Mouse (Mus musculus) limb, embryonic 10.5 days (tissue): ENCODE data around the gene Ptpn5. TPM values are rescaled to one million over a fixed set of nuclear protein-coding genes. Genes with fewer than 3 reads are reported as not detected.

ENCODE experiments used
- DNase-seq: peaks from one replicate; pipeline ENCODE4 v3.0.0-alpha.2; 2017; ENCODE audit warnings: low spot score
- H3K27ac ChIP-seq: fragments of 300-500 bp; sonication (generic); 2 replicates; pipeline ENCODE4 v1.5.1; 2016; ENCODE audit warnings: mild to moderate bottlenecking
- H3K27me3 ChIP-seq: fragments of 300-500 bp; sonication (generic); 2 replicates; pipeline ENCODE4 v1.6.1; 2016; ENCODE audit warnings: low read depth, mild to moderate bottlenecking; ENCODE audit not compliant: poor library complexity, severe bottlenecking
- H3K36me3 ChIP-seq: fragments of 300-500 bp; sonication (generic); 2 replicates; pipeline ENCODE4 v1.6.1; 2016; ENCODE audit warnings: mild to moderate bottlenecking, moderate library complexity
- H3K4me1 ChIP-seq: fragments of 300-500 bp; sonication (generic); 2 replicates; pipeline ENCODE4 v1.6.1; 2016
- H3K4me3 ChIP-seq: fragments of 300-500 bp; sonication (generic); 2 replicates; pipeline ENCODE4 v1.5.1; 2016; ENCODE audit warnings: mild to moderate bottlenecking, moderate library complexity
- H3K9me3 ChIP-seq: fragments of 300-500 bp; sonication (generic); replicated peaks from 2 replicates; pipeline ENCODE4 v1.6.1; 2016; ENCODE audit warnings: mild to moderate bottlenecking
- WGBS: fragments of 180-500 bp; shearing (Covaris S2); methylation state at CpG from one replicate; pipeline ENCODE4 v1.1.7; 2016; 5-methylcytosine and 5-hydroxymethylcytosine counted together
- polyA plus RNA-seq: library from polyadenylated mRNA; unstranded; fragments of >200 nt; fragmentation: Nextera tagmentation; extraction: Ambion mirVana; gene quantifications from 2 replicates; pipeline ENCODE4 v1.2.1, GENCODE M21; 2016

The Ptpn5 gene
- polyA plus RNA-seq, 1 experiment from 2014 or later: 0.30 TPM

DNA sequence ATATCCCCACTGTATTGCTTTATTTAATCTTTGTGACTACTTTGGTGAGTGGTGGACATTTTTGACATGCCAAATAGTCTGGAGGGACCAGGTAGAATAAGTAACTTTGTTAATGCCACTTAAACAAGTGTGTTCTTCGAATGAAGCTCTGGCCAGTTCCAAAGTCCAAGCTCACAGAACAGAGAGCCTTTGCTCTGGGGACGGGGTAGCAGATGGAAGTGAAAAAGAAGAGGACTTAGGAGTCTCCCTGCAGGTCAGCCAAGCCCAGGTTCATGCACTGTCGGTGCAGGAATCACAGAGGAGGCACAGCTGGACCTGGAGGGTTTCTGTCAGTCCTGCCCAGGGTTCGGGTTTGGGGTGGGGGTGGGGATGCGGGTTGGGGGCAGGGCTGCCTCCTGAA lies 1.1 kb upstream of the Ptpn5 start:
- no peak for DNase-seq
- peaks cover 18% of the 10 kb centered on the region for H3K4me1 ChIP-seq
- peaks cover 65% of the 10 kb centered on the region for H3K27me3 ChIP-seq
- no peaks in the 10 kb centered on the region for H3K9me3 ChIP-seq
- no peaks in the 10 kb centered on the region for H3K36me3 ChIP-seq
- no peak overlapping the region for H3K4me3 ChIP-seq
- H3K27ac ChIP-seq: no peak overlapping the region
- 48% methylated on average over 5 of the region's 5 CpGs for WGBS

DNA sequence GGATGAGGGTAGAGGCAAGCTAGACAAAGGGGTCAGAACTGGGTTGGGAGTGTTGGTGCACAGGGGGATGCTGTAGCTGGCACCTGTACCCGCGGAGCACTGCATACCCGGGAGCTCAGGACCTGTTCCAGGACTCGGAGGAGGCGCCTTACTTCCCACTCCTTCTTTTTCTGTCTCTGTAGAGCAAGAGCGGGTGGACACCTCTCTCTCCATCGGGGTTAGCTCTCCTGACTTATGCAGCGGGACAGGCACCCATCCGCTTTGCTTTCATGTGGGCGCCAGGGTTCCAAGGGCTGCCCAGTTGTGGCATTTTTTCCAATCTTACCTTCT lies 588 bp downstream of the Ptpn5 start:
- Histone ChIP-seq H3K36me3 (no peaks in the 10 kb centered on the region), H3K4me1 (peaks cover 18% of the 10 kb centered on the region), H3K27me3 (peaks cover 73% of the 10 kb centered on the region), H3K27ac (no peak overlapping the region), H3K4me3 (peak overlapping the region; percentile 66), H3K9me3 (no peaks in the 10 kb centered on the region)
- WGBS: 2% methylated on average over 10 of the region's 10 CpGs
- no peak for DNase-seq

DNA sequence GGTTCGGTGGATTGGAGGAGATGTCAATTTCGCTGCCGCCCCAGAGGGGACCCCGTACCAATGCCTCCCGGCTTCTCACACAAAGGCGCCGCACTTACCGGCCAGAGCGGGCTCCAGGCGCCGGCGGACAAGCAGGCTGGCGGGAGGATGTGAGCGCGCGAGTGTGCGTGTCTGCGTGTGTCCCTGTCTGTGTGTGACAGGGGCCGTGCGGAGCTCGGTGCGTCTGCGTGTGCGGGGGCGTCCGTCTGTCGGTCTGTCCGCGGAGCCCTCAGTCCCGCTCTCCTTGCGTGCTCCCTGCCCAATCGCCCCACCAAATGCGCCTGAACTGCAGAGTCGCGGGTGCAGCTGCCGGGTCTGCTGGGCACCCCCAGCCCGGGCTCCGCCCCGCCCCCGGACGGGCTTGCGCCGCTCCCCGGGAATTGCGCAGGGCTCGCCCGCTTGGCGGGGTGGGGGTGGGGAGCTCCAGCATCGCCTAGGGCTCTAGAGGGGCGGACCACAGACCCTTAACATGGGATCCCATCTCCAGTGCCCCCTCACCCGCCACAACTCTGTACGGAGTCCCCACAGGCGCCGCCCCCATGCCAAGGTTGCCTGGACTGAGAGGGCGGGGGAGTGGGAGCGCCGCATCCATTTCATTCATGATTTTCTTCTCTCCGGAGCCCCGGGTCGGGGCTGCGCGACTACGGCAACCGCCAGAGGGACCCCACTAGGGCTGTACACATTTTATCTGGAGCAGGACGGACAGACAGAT lies 1.1 kb downstream of the Ptpn5 start:
- under 1% methylated on average over 58 of the region's 65 CpGs for WGBS
- peaks cover 73% of the 10 kb centered on the region for H3K27me3 ChIP-seq
- no peaks in the 10 kb centered on the region for H3K36me3 ChIP-seq
- peak overlapping the region; percentile 75 for H3K27ac ChIP-seq
- H3K4me1 ChIP-seq: peaks cover 18% of the 10 kb centered on the region
- H3K9me3 ChIP-seq: no peaks in the 10 kb centered on the region
- DNase-seq: peak; percentile 57
- H3K4me3 ChIP-seq: peak overlapping the region; percentile 66

DNA sequence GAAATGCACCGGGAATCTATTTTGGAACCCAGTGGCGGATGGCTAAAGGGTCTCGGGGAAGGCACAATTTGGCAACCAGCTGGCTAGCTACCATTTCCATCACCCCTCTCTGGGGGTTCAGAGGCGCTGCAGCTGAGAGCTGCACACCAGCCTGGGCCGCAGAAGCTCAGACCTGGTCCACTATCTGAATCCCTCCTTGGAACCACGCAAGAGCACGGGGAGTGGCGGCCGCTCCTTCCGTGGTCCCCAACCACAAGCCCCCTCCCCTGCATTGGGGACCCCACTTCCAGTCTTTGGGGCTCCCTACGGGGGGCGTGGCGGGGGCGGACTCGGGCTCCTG lies 1.7 kb downstream of the Ptpn5 start:
- no peak for DNase-seq
- no peaks in the 10 kb centered on the region for H3K36me3 ChIP-seq
- H3K4me3 ChIP-seq: peak overlapping the region; percentile 66
- H3K4me1 ChIP-seq: peaks cover 18% of the 10 kb centered on the region
- WGBS: 2% methylated on average over 11 of the region's 15 CpGs
- H3K9me3 ChIP-seq: no peaks in the 10 kb centered on the region
- H3K27me3 ChIP-seq: peaks cover 73% of the 10 kb centered on the region
- H3K27ac ChIP-seq: no peak overlapping the region

DNA sequence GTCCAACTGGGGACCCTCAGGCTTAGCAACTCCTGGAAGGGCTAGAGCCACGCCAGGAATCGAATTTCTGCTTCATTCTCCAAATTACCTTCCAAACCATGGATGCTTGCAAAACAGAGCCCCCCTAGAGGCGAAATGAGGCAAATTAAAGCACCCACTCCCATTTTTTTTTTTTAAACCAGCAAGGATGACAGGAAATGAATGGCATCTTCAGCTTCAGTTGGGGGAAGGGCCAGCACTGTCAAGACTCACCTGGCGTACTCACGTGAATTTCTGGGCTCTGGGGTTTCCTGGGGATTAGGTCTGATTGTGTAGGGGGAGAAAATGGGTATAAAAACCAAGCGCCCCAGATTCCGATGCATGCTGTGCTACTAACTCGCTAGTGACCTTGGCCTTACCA lies 2.2 kb downstream of the Ptpn5 start:
- Histone ChIP-seq H3K4me3 (no peak overlapping the region), H3K4me1 (peaks cover 18% of the 10 kb centered on the region), H3K27me3 (peaks cover 72% of the 10 kb centered on the region), H3K36me3 (no peaks in the 10 kb centered on the region), H3K9me3 (no peaks in the 10 kb centered on the region), H3K27ac (no peak overlapping the region)
- WGBS: 31% methylated on average over 8 of the region's 8 CpGs
- DNase-seq: no peak

DNA sequence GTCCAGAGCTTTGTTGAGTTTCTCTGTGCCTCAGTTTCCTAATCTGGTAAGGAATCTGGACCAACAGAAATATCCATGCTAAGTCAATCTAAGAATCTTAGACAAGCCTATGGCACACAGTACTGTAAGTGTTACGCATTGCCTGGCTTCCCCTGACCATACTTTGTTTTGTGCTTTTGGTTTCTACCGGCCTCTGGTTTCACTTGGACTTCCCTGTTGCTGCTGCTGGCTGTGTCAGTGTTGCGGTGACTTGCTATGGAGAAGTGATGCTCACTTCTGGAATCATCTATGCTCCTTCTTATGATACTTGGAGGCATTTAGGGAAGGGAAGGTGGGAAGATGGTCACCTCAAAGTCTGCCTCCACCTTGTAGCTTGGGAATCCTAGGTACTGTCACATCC lies 11.5 kb downstream of the Ptpn5 start:
- Histone ChIP-seq H3K9me3 (no peaks in the 10 kb centered on the region), H3K4me1 (no peaks in the 10 kb centered on the region), H3K36me3 (no peaks in the 10 kb centered on the region), H3K27me3 (no peaks in the 10 kb centered on the region), H3K27ac (no peak overlapping the region), H3K4me3 (no peak overlapping the region)
- WGBS: 93% methylated on average over 3 of the region's 3 CpGs
- no peak for DNase-seq

DNA sequence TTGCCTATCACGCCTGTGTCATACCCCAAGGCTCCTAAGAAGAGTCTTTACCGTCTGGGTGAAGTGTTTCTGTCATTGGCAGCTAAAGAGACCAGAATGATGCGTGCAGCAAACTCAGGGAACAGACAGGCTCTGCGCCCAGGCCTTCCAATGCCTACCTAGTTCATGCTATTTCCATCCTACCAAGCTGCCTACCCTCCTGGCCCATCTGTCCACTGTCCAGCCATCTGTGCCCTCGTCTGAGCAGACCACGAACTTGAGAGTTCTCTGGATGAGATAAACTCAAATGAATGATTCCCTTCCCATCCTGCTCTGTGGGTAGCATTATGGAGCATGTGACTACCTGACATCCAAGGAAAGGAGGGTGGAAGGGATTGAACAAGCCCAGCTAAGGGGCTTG lies 16.8 kb downstream of the Ptpn5 start:
- 90% methylated on average over 6 of the region's 6 CpGs for WGBS

DNA sequence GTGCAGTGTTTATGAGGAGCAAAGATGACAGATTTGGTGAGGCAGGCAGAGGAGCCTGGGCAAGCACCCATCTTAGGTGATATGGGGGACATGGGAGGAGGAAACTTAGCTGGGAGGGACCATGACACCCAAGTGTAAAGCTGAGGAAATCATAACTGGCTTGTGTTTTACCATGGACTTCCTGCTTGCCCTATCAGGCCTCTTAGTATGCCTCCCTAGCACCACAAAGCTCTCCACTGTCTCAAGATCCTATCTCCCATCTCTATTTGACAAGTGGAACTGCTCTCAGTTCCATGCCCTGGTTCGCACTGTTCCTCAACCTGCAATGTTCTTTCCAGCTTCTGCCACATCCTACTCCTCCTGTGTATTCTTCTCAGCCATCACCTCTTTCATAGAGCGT lies 18.0 kb downstream of the Ptpn5 start:
- no peaks in the 10 kb centered on the region for H3K9me3 ChIP-seq
- no peak overlapping the region for H3K4me3 ChIP-seq
- H3K4me1 ChIP-seq: no peaks in the 10 kb centered on the region
- no peaks in the 10 kb centered on the region for H3K36me3 ChIP-seq
- H3K27me3 ChIP-seq: no peaks in the 10 kb centered on the region
- no peak overlapping the region for H3K27ac ChIP-seq
- 91% methylated on average over 2 of the region's 2 CpGs for WGBS
- DNase-seq: no peak

More for the DNA sequence above, 16.8 kb downstream of the Ptpn5 start:
- no peak for DNase-seq
- Histone ChIP-seq H3K36me3 (no peaks in the 10 kb centered on the region), H3K4me1 (no peaks in the 10 kb centered on the region), H3K9me3 (no peaks in the 10 kb centered on the region), H3K27me3 (no peaks in the 10 kb centered on the region), H3K27ac (no peak overlapping the region), H3K4me3 (no peak overlapping the region)

DNA sequence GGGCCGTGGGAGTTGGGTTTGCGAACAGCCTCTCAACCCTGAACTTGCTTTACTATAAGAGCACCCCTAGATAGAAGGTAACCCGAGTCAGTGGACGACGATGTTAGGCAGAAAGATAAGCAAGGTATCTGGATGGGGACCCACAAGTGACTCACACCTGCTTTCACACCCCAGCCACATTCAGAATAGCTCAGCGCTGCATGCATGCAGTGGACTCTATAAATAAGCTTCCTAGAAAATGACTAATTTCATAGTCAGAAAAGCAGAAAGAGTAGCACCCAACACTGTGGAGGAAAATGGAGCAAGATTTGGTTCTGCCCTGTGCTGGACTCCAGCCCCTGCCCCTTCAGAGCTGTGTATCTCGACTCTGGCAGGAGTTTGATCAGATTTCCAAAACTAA lies 20.1 kb downstream of the Ptpn5 start:
- no peaks in the 10 kb centered on the region for H3K36me3 ChIP-seq
- H3K27ac ChIP-seq: no peak overlapping the region
- H3K4me3 ChIP-seq: no peak overlapping the region
- WGBS: 90% methylated on average over 7 of the region's 7 CpGs
- no peaks in the 10 kb centered on the region for H3K27me3 ChIP-seq
- no peaks in the 10 kb centered on the region for H3K4me1 ChIP-seq
- no peak for DNase-seq
- no peaks in the 10 kb centered on the region for H3K9me3 ChIP-seq

DNA sequence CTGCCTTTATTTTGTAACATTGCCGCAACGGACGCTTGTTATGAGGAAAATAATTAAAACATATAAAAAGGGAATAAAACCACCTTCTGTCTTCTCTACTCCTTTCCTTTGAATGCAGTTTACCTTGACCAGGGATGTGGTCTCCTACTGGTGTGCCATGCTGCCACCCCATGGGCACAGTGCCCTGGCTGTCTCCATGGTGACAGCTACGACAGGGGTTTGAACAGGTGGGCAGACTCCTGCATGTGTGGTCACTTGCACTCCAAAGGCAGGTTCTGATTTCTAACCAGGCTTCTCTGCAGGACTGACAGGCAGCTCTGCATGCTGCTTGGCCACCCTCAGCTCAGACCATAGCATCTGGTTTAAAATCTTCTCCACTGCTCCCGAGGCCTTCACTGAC lies 21.4 kb downstream of the Ptpn5 start:
- Histone ChIP-seq H3K4me3 (no peak overlapping the region), H3K36me3 (no peaks in the 10 kb centered on the region), H3K27ac (no peak overlapping the region), H3K4me1 (no peaks in the 10 kb centered on the region), H3K27me3 (no peaks in the 10 kb centered on the region), H3K9me3 (no peaks in the 10 kb centered on the region)
- no peak for DNase-seq
- WGBS: 93% methylated on average over 5 of the region's 5 CpGs

DNA sequence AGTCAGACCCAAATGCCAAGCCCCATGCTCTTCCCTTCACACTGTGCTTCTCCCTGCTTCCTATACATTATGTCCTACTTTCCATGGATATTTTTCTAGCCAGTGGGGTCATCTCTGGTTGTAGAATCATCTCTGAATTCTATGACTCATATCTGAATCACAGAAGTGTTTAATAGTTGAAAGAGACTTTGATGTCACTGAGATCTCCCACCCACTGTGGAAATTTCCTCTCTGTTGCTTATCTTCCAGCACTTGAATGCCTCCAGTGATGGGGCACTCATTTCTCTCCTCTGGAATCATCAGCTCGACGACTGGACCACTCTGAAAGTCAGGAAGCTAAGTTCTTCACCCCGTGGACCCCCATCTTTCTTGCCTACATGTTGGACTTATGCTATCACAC lies 22.4 kb downstream of the Ptpn5 start:
- 81% methylated on average over 3 of the region's 3 CpGs for WGBS
- Histone ChIP-seq H3K9me3 (no peaks in the 10 kb centered on the region), H3K27ac (no peak overlapping the region), H3K27me3 (no peaks in the 10 kb centered on the region), H3K4me3 (no peak overlapping the region), H3K36me3 (no peaks in the 10 kb centered on the region), H3K4me1 (no peaks in the 10 kb centered on the region)
- no peak for DNase-seq

DNA sequence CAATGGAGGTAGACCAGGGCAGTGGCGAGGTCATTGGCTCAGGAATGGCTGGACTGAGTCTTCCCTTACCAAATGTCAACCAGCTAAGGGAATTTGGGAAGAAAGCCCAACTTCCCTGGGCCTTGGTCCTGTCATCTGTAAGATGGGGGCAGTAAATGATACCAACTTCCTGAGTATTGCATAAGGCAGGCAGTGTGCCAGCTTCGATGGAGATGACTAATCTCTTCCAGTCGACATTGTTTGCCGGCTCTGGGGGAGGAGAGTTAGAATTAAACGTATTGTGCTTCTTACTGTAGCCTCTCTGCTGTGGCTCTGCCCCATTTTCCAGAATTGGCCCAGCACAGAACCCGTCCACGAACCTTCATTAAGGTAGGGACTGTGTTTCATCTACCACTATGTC lies 23.0 kb downstream of the Ptpn5 start:
- no peak for DNase-seq
- H3K36me3 ChIP-seq: no peaks in the 10 kb centered on the region
- no peaks in the 10 kb centered on the region for H3K9me3 ChIP-seq
- WGBS: 85% methylated on average over 7 of the region's 7 CpGs
- no peak overlapping the region for H3K27ac ChIP-seq
- H3K4me3 ChIP-seq: no peak overlapping the region
- no peaks in the 10 kb centered on the region for H3K27me3 ChIP-seq
- H3K4me1 ChIP-seq: no peaks in the 10 kb centered on the region

DNA sequence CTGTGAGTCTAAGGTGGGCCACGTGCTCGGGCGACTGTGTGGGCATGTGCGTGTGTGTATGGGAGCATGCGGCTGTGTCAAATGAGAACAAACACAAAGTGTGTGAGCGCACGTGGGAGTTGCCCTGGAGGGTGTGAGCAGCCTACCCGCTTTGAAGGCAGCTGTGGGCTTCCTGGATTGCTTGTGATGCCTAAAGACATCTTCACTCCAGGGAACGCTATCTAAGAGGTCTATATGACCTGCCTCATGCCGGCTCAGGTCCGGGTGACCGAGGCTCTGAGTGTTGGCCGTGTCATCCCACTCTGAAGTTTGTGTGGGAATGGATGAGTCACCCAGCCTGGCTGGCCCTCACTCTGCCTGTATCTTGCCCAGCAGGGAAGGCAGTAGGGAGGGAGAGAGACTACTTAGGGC lies 24.7 kb downstream of the Ptpn5 start:
- WGBS: 88% methylated on average over 13 of the region's 13 CpGs
- Histone ChIP-seq H3K9me3 (no peaks in the 10 kb centered on the region), H3K27ac (no peak overlapping the region), H3K4me3 (no peak overlapping the region), H3K27me3 (no peaks in the 10 kb centered on the region), H3K4me1 (no peaks in the 10 kb centered on the region), H3K36me3 (no peaks in the 10 kb centered on the region)
- no peak for DNase-seq

DNA sequence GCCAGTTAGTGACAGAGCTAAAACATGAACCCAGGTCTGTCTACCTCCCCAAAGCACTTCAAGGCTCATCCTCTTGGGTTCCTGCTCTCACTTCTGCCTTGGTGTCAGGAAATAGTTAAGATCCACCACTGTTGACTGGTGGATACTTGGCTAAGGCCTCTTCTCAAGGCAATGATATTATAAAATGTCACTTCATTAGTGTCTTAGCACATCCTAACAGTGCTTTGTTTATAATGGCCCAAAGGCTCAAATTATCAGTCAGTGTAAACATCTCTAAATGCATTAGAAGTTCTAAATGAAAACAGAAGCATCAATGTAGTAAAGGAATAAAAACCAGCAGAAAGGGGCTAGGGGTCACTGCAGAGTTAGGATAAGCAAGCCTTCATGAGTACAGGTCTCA lies 26.5 kb downstream of the Ptpn5 start:
- no peaks in the 10 kb centered on the region for H3K9me3 ChIP-seq
- no peak for DNase-seq
- H3K27me3 ChIP-seq: no peaks in the 10 kb centered on the region
- no peaks in the 10 kb centered on the region for H3K4me1 ChIP-seq
- H3K4me3 ChIP-seq: no peak overlapping the region
- no peaks in the 10 kb centered on the region for H3K36me3 ChIP-seq
- no peak overlapping the region for H3K27ac ChIP-seq
